31 mouse cellular contexts compared by ENCODE assay signal in genomic region chr2:140693845-140694244, GRCm38 (mm10). TPM values are rescaled to one million over a fixed set of nuclear protein-coding genes. Genes with fewer than 3 reads are reported as not detected.
DNase-seq lines count a peak whose midpoint lies in the region; ATAC-seq and TF ChIP-seq lines count a peak whose summit lies in the region.
"Had no signal": no experiment of that assay in that cellular context is flagged by ENCODE, and none has a peak within 500 bp of the region (broad histone marks: within the 10 kb centered on the region; RNA-seq: fewer than 3 reads in every experiment).

No protein-coding gene starts in this region.

- no peak for TF ChIP-seq EP300 in stomach, postnatal 0 days (optimal IDR thresholded peaks at IDR 0.05)

- H3K27me3 ChIP-seq in intestine, embryonic 15.5 days (replicated peaks) = no peaks in the 10 kb centered on the region
- no peaks in the 10 kb centered on the region for H3K27me3 ChIP-seq in stomach, postnatal 0 days (ENCODE audit: control insufficient read depth, insufficient read depth, low read length)
- no peaks in the 10 kb centered on the region for H3K27me3 ChIP-seq in forebrain, embryonic 16.5 days (replicated peaks; ENCODE audit: control insufficient read depth, insufficient read depth, low read length)
- H3K27me3 ChIP-seq: CH12.LX; embryonic facial prominence, embryonic 13.5 days; heart, embryonic 13.5 days; Patski had no signal

- ATAC-seq in intestine, embryonic 15.5 days = peak; percentile 90
- peak; percentile 76 for ATAC-seq in stomach, postnatal 0 days (ENCODE audit: low FRiP score, low TSS enrichment)
- ATAC-seq in forebrain, embryonic 16.5 days = no peak
- ATAC-seq: forebrain, embryonic 13.5 days; forebrain, postnatal 0 days; hindbrain, postnatal 0 days; Patski had no signal

- no peaks in the 10 kb centered on the region for H3K4me1 ChIP-seq in intestine, embryonic 15.5 days (replicated peaks)
- no peaks in the 10 kb centered on the region for H3K4me1 ChIP-seq in stomach, postnatal 0 days (replicated peaks; ENCODE audit: control insufficient read depth, insufficient read depth)
- H3K4me1 ChIP-seq in forebrain, embryonic 16.5 days (replicated peaks; ENCODE audit: control insufficient read depth, insufficient read depth, low read length) = peaks cover 7% of the 10 kb centered on the region
- H3K4me1 ChIP-seq: heart, embryonic 10.5 days had no signal

- H3K9ac ChIP-seq in intestine, embryonic 15.5 days = no peak overlapping the region
- no peak overlapping the region for H3K9ac ChIP-seq in stomach, postnatal 0 days (ENCODE audit: low read length)
- H3K9ac ChIP-seq in forebrain, embryonic 16.5 days (replicated peaks; ENCODE audit: low read depth, low read length) = no peak overlapping the region
- H3K9ac ChIP-seq: embryonic facial prominence, embryonic 13.5 days; forebrain, embryonic 13.5 days; forebrain, postnatal 0 days; heart, embryonic 13.5 days; hindbrain, embryonic 14.5 days had no signal

- H3K4me3 ChIP-seq in intestine, embryonic 15.5 days (replicated peaks) = no peak overlapping the region
- H3K4me3 ChIP-seq in stomach, postnatal 0 days (ENCODE audit: low read depth, low read length) = no peak overlapping the region
- no peak overlapping the region for H3K4me3 ChIP-seq in forebrain, embryonic 16.5 days (replicated peaks; ENCODE audit: low read length)
- H3K4me3 ChIP-seq: embryonic facial prominence, embryonic 10.5 days; embryonic facial prominence, embryonic 13.5 days; erythroblast, embryonic 14.5 days; forebrain, embryonic 10.5 days; forebrain, embryonic 13.5 days; heart, adult 2 months; heart, embryonic 10.5 days; heart, embryonic 13.5 days had no signal

- no peak overlapping the region for H3K27ac ChIP-seq in intestine, embryonic 15.5 days
- no peak overlapping the region for H3K27ac ChIP-seq in stomach, postnatal 0 days (replicated peaks)
- H3K27ac ChIP-seq in forebrain, embryonic 16.5 days (ENCODE audit: low read length) = no peak overlapping the region
- H3K27ac ChIP-seq: embryonic facial prominence, embryonic 10.5 days; embryonic facial prominence, embryonic 13.5 days; forebrain, embryonic 10.5 days; forebrain, embryonic 13.5 days; heart, adult 2 months; heart, embryonic 10.5 days; heart, embryonic 13.5 days; hindbrain, embryonic 14.5 days; hindbrain, postnatal 0 days had no signal

- peak; percentile 5 for DNase-seq in 416B (ENCODE audit: low read depth)
- DNase-seq in large intestine, adult 2 months (ENCODE audit: low read depth, low spot score) = peak; percentile 55
- DNase-seq in stomach, postnatal 0 days (ENCODE audit: low spot score) = no peak
- no peak for DNase-seq in embryo, embryonic 11 days
- no peak for DNase-seq in left cerebral cortex, postnatal 25 days (ENCODE audit: low spot score in 2 of 2)
- DNase-seq: adrenal gland, postnatal 10 days; adrenal gland, postnatal 36 days; B cell, adult 2 months; cerebellum, adult 18-20 months; cerebellum, adult 9-11 months; cerebellum, postnatal 25 days; forebrain, postnatal 0 days; gastrocnemius, postnatal 25 days; heart, adult 2 months; heart, postnatal 14 days; heart, postnatal 4 days had no signal

- TF ChIP-seq CTCF in stomach, postnatal 0 days (IDR thresholded peaks at IDR 0.05; ENCODE audit: low read depth) = no peak

- no peaks in the 10 kb centered on the region for H3K9me3 ChIP-seq in intestine, embryonic 15.5 days
- no peaks in the 10 kb centered on the region for H3K9me3 ChIP-seq in stomach, postnatal 0 days (ENCODE audit: control insufficient read depth, low read length)
- H3K9me3 ChIP-seq in forebrain, embryonic 16.5 days (ENCODE audit: control insufficient read depth, low read length) = no peaks in the 10 kb centered on the region
- H3K9me3 ChIP-seq: embryonic facial prominence, embryonic 10.5 days; embryonic facial prominence, embryonic 13.5 days; forebrain, embryonic 10.5 days; forebrain, embryonic 13.5 days; heart, embryonic 10.5 days; heart, embryonic 13.5 days had no signal

- H3K4me2 ChIP-seq in intestine, embryonic 15.5 days (replicated peaks) = no peak overlapping the region
- no peak overlapping the region for H3K4me2 ChIP-seq in stomach, postnatal 0 days (replicated peaks; ENCODE audit: low read depth)
- H3K4me2 ChIP-seq in forebrain, embryonic 16.5 days (ENCODE audit: low read length) = no peak overlapping the region
- H3K4me2 ChIP-seq: embryonic facial prominence, embryonic 13.5 days; forebrain, embryonic 13.5 days; heart, embryonic 13.5 days; hindbrain, embryonic 14.5 days had no signal

- WGBS in intestine, embryonic 15.5 days = 72% methylated on average over 5 of the region's 5 CpGs
- 36% methylated on average over 5 of the region's 5 CpGs for WGBS in large intestine, adult 2 months
- WGBS in stomach, postnatal 0 days = 71% methylated on average over 5 of the region's 5 CpGs
- 89% methylated on average over 5 of the region's 5 CpGs for WGBS in forebrain, embryonic 16.5 days

- no peaks in the 10 kb centered on the region for H3K36me3 ChIP-seq in intestine, embryonic 15.5 days
- no peaks in the 10 kb centered on the region for H3K36me3 ChIP-seq in stomach, postnatal 0 days (ENCODE audit: control insufficient read depth, insufficient read depth, low read length)
- no peaks in the 10 kb centered on the region for H3K36me3 ChIP-seq in forebrain, embryonic 16.5 days (ENCODE audit: control insufficient read depth, insufficient read depth)
- H3K36me3 ChIP-seq: embryonic facial prominence, embryonic 10.5 days; embryonic facial prominence, embryonic 13.5 days; forebrain, embryonic 10.5 days; G1E; heart, embryonic 10.5 days; heart, embryonic 13.5 days had no signal

- intact Hi-C loops in left cerebral cortex, postnatal 25 days (cut with DNase I) = no loop called here

RNA-seq across cellular contexts. Expression of gene Flrt3, which starts 22.6 kb away (rescaled TPM):
- polyA plus RNA-seq in intestine, embryonic 15.5 days (2015; fragmentation: Nextera tagmentation; extraction: Ambion mirVana) = 29.3 TPM in 2 replicates
- polyA plus RNA-seq in large intestine, adult 2 months (2012; rRNA removed) = 2.6 and 4.4 TPM in 2 replicates
- 18.4 and 23.1 TPM in 2 replicates for polyA plus RNA-seq in stomach, postnatal 0 days (2015; fragmentation: Nextera tagmentation; extraction: Ambion mirVana)
- 10 to 100 TPM; 32.2 to 32.6 TPM for total RNA-seq in left cerebral cortex, postnatal 25 days (2021)
- polyA plus RNA-seq in forebrain, embryonic 16.5 days (2015; fragmentation: Nextera tagmentation; extraction: Ambion mirVana) = 57.1 and 63.6 TPM in 2 replicates
- total RNA-seq: CH12.LX; common myeloid progenitor, adult 5-6 weeks had no signal
- polyA plus RNA-seq: G1E had no signal

Comparison
In these comparisons a context has a peak if more than half of its experiments do, and no peak if none do; other contexts are left out.
1. DNase-seq: peak in 416B (single experiment) and large intestine, adult 2 months (single experiment); none in stomach, postnatal 0 days (single experiment), embryo, embryonic 11 days (single experiment) and left cerebral cortex, postnatal 25 days (0 of 2).